Mouse (Mus musculus) layer of hippocampus, adult 8-10 months (tissue): ENCODE measurements around the gene Thumpd3. TPM values are rescaled to one million over a fixed set of nuclear protein-coding genes. Genes with fewer than 3 reads are reported as not detected.

Experiments
- DNase-seq, 2 experiments: peaks; one replicate each; pipeline ENCODE4 v3.0.0; 2022; ENCODE audit warnings: low spot score in 2 of 2
- total RNA-seq, 4 experiments: library from RNA; stranded (reverse); gene quantifications; 2 replicates each; pipeline ENCODE4 v1.2.4; 2022

Thumpd3 gene
- total RNA-seq, 4 experiments from 2014 or later, result 31.2 to 39.5 (median 37.6) TPM

GRCm38 (mm10) chr6:113036463-113037175 is 9.4 kb upstream of the Thumpd3 start:
- no peak for DNase-seq

GRCm38 (mm10) chr6:113037946-113038734 is 7.9 kb upstream of the Thumpd3 start:
- DNase-seq, result peak; percentile 34 to 64

- no peak for DNase-seq
Observed at GRCm38 (mm10) chr6:113038735-113039058, 7.3 kb upstream of the Thumpd3 start.

GRCm38 (mm10) chr6:113040319-113040718 is 5.7 kb upstream of the Thumpd3 start:
- no peak for DNase-seq

GRCm38 (mm10) chr6:113041215-113041990 is 4.6 kb upstream of the Thumpd3 start:
- no peak for DNase-seq

GRCm38 (mm10) chr6:113045575-113045974 is 450 bp upstream of the Thumpd3 start:
- no peak for DNase-seq

GRCm38 (mm10) chr6:113047016-113047746 is 1.2 kb downstream of the Thumpd3 start:
- DNase-seq, result no peak

- DNase-seq, result no peak
Observed at GRCm38 (mm10) chr6:113048371-113048770, 2.3 kb downstream of the Thumpd3 start.

GRCm38 (mm10) chr6:113049159-113049558 is 3.1 kb downstream of the Thumpd3 start:
- DNase-seq, result no peak

- no peak for DNase-seq
Observed at GRCm38 (mm10) chr6:113052972-113053371, 6.9 kb downstream of the Thumpd3 start.

GRCm38 (mm10) chr6:113054552-113055107 is 8.6 kb downstream of the Thumpd3 start:
- DNase-seq, result no peak

- no peak for DNase-seq
Observed at GRCm38 (mm10) chr6:113060892-113061563, 15.0 kb downstream of the Thumpd3 start.

- no peak for DNase-seq
Observed at GRCm38 (mm10) chr6:113062253-113062652, 16.2 kb downstream of the Thumpd3 start.

- DNase-seq, result no peak
Observed at GRCm38 (mm10) chr6:113063363-113063762, 17.3 kb downstream of the Thumpd3 start.

- DNase-seq, result no peak
Observed at GRCm38 (mm10) chr6:113065186-113065585, 19.2 kb downstream of the Thumpd3 start.

GRCm38 (mm10) chr6:113069154-113069553 is 23.1 kb downstream of the Thumpd3 start:
- no peak for DNase-seq

- no peak for DNase-seq
Observed at GRCm38 (mm10) chr6:113075261-113075660, 29.2 kb downstream of the Thumpd3 start.

- DNase-seq, result peak; percentile 85 to 88
Observed at GRCm38 (mm10) chr6:113076012-113076685, 30.1 kb downstream of the Thumpd3 start.

GRCm38 (mm10) chr6:113076686-113077516 is 30.9 kb downstream of the Thumpd3 start, which contains the start of gene Setd5:
Gene Setd5 (plus strand): TSS chr6:113077365.
- peak; percentile 95 to 96 for DNase-seq
